Mouse (Mus musculus): ENCODE data around the gene Gm5485. TPM values are rescaled to one million over a fixed set of nuclear protein-coding genes. Genes with fewer than 3 reads are reported as not detected.

Gm5485 gene
- not detected in 2 replicates for total RNA-seq (2012; rRNA removed)

DNA sequence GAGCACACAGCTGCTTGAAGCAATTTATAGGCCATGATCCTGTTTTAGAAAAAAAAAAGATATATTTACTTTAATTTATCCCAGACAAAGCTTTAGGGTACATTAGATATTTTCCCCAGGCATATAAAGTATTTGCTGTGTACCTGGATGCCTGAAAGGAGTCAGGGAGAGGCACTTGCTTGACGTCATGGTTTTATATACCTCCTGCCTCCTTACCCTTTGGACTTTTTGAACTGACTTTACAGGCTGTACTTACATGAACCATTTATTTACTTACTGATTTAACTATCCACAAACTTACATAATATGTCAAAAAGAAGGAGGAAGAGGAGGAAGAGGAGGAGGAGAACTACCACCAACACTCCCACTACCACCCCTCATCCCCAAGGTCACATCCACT lies at the start of gene Gm5485:
TSS of gene Gm5485 (minus strand) at position 171 of the 400 bp plus-strand sequence.
- H3K4me1 ChIP-seq (ENCODE audit: control insufficient read depth in 2 of 2, insufficient read depth in 2 of 2, low read length in 2 of 2, poor library complexity in 1 of 2), result no peaks in the 10 kb centered on the region
- TF ChIP-seq CHD2 (IDR thresholded peaks at IDR 0.05; ENCODE audit: low read depth, low read length), result no peak
- no peak for TF ChIP-seq ZC3H11A (IDR thresholded peaks at IDR 0.05; ENCODE audit: borderline replicate concordance, low read depth, low read length)
- TF ChIP-seq MAFK (IDR thresholded peaks at IDR 0.05; ENCODE audit: insufficient read depth, low read depth, low read length), result no peak
- no peak for TF ChIP-seq ZNF384 (IDR thresholded peaks at IDR 0.05; ENCODE audit: low read depth, low read length)
- no peak for TF ChIP-seq HCFC1 (IDR thresholded peaks at IDR 0.05; ENCODE audit: borderline replicate concordance, insufficient read depth, low read length)

GRCm38 (mm10) chr16:48453264-48453663 lies 41.0 kb upstream of the Gm5485 start:
- H3K36me3 ChIP-seq (ENCODE audit: control insufficient read depth, insufficient read depth, low read length, poor library complexity, severe bottlenecking), result no peaks in the 10 kb centered on the region; the same call in 1 of the 2 replicates
- H3K9ac ChIP-seq (ENCODE audit: insufficient read depth, low read depth, low read length, poor library complexity, severe bottlenecking), result no peak overlapping the region
- in situ Hi-C loops (cut with MboI; ENCODE audit: low sequenced_read_pairs in 2 of 2, unreplicated experiment in 2 of 2), result no loop called here
- no peak overlapping the region for H3K27ac ChIP-seq (ENCODE audit: insufficient read depth, low read depth, low read length, poor library complexity, severe bottlenecking)
- H3K9me3 ChIP-seq (ENCODE audit: control insufficient read depth, insufficient read depth, low read depth, low read length), result no peaks in the 10 kb centered on the region
- no peak overlapping the region for H3K4me3 ChIP-seq (ENCODE audit: insufficient read depth in 1 of 2, low read depth in 1 of 2, low read length in 2 of 2, poor library complexity in 1 of 2, severe bottlenecking in 1 of 2)
- no peaks in the 10 kb centered on the region for H3K4me1 ChIP-seq (ENCODE audit: control insufficient read depth in 2 of 2, insufficient read depth in 2 of 2, low read length in 2 of 2, poor library complexity in 1 of 2)
- TF ChIP-seq ZNF384 (IDR thresholded peaks at IDR 0.05; ENCODE audit: low read depth, low read length), result no peak
- TF ChIP-seq CHD2 (IDR thresholded peaks at IDR 0.05; ENCODE audit: low read depth, low read length), result no peak
- no peak for TF ChIP-seq HCFC1 (IDR thresholded peaks at IDR 0.05; ENCODE audit: borderline replicate concordance, insufficient read depth, low read length)
- DNase-seq (ENCODE audit: low read depth, low spot score), result no peak

More for the DNA sequence above, at the start of gene Gm5485:
- DNase-seq (ENCODE audit: low read depth, low spot score), result no peak
- Histone ChIP-seq H3K27ac (ENCODE audit: insufficient read depth, low read depth, low read length, poor library complexity, severe bottlenecking) (no peak within 1 kb of the TSS), H3K9me3 (ENCODE audit: control insufficient read depth, insufficient read depth, low read depth, low read length) (no peaks in the 10 kb centered on the region), H3K4me3 (ENCODE audit: insufficient read depth in 1 of 2, low read depth in 1 of 2, low read length in 2 of 2, poor library complexity in 1 of 2, severe bottlenecking in 1 of 2) (no peak within 1 kb of the TSS), H3K36me3 (ENCODE audit: control insufficient read depth, insufficient read depth, low read length, poor library complexity, severe bottlenecking) (no peaks in the 10 kb centered on the region), H3K9ac (ENCODE audit: insufficient read depth, low read depth, low read length, poor library complexity, severe bottlenecking) (no peak within 1 kb of the TSS)
- in situ Hi-C loops (cut with MboI; ENCODE audit: low sequenced_read_pairs in 2 of 2, unreplicated experiment in 2 of 2), result no loop called here

GRCm38 (mm10) chr16:48446161-48446925 lies 34.1 kb upstream of the Gm5485 start:
- Histone ChIP-seq H3K4me3 (ENCODE audit: insufficient read depth in 1 of 2, low read depth in 1 of 2, low read length in 2 of 2, poor library complexity in 1 of 2, severe bottlenecking in 1 of 2) (no peak overlapping the region), H3K4me1 (ENCODE audit: control insufficient read depth in 2 of 2, insufficient read depth in 2 of 2, low read length in 2 of 2, poor library complexity in 1 of 2) (no peaks in the 10 kb centered on the region), H3K36me3 (ENCODE audit: control insufficient read depth, insufficient read depth, low read length, poor library complexity, severe bottlenecking) (no peaks in the 10 kb centered on the region; the same call in 1 of the 2 replicates), H3K9ac (ENCODE audit: insufficient read depth, low read depth, low read length, poor library complexity, severe bottlenecking) (no peak overlapping the region), H3K27ac (ENCODE audit: insufficient read depth, low read depth, low read length, poor library complexity, severe bottlenecking) (no peak overlapping the region), H3K9me3 (ENCODE audit: control insufficient read depth, insufficient read depth, low read depth, low read length) (no peaks in the 10 kb centered on the region)
- no peak for DNase-seq (ENCODE audit: low read depth, low spot score)
- in situ Hi-C loops (cut with MboI; ENCODE audit: low sequenced_read_pairs in 2 of 2, unreplicated experiment in 2 of 2), result no loop called here
- TF ChIP-seq ZNF384 (IDR thresholded peaks at IDR 0.05; ENCODE audit: low read depth, low read length) (no peak), CHD2 (IDR thresholded peaks at IDR 0.05; ENCODE audit: low read depth, low read length) (no peak), ZC3H11A (IDR thresholded peaks at IDR 0.05; ENCODE audit: borderline replicate concordance, low read depth, low read length) (no peak), MAFK (IDR thresholded peaks at IDR 0.05; ENCODE audit: insufficient read depth, low read depth, low read length) (no peak), HCFC1 (IDR thresholded peaks at IDR 0.05; ENCODE audit: borderline replicate concordance, insufficient read depth, low read length) (no peak)

GRCm38 (mm10) chr16:48444589-48444988 lies 32.4 kb upstream of the Gm5485 start:
- TF ChIP-seq HCFC1 (IDR thresholded peaks at IDR 0.05; ENCODE audit: borderline replicate concordance, insufficient read depth, low read length) (no peak), MAFK (IDR thresholded peaks at IDR 0.05; ENCODE audit: insufficient read depth, low read depth, low read length) (no peak), CHD2 (IDR thresholded peaks at IDR 0.05; ENCODE audit: low read depth, low read length) (no peak), ZC3H11A (IDR thresholded peaks at IDR 0.05; ENCODE audit: borderline replicate concordance, low read depth, low read length) (no peak), ZNF384 (IDR thresholded peaks at IDR 0.05; ENCODE audit: low read depth, low read length) (no peak)

More at GRCm38 (mm10) chr16:48444589-48444988, 32.4 kb upstream of the Gm5485 start:
- Histone ChIP-seq H3K4me1 (ENCODE audit: control insufficient read depth in 2 of 2, insufficient read depth in 2 of 2, low read length in 2 of 2, poor library complexity in 1 of 2) (peaks cover 0 to 6% of the 10 kb centered on the region in 2 experiments; a peak in 2 of 4 replicates), H3K27ac (ENCODE audit: insufficient read depth, low read depth, low read length, poor library complexity, severe bottlenecking) (no peak overlapping the region), H3K4me3 (ENCODE audit: insufficient read depth in 1 of 2, low read depth in 1 of 2, low read length in 2 of 2, poor library complexity in 1 of 2, severe bottlenecking in 1 of 2) (no peak overlapping the region), H3K9ac (ENCODE audit: insufficient read depth, low read depth, low read length, poor library complexity, severe bottlenecking) (no peak overlapping the region), H3K9me3 (ENCODE audit: control insufficient read depth, insufficient read depth, low read depth, low read length) (no peaks in the 10 kb centered on the region), H3K36me3 (ENCODE audit: control insufficient read depth, insufficient read depth, low read length, poor library complexity, severe bottlenecking) (no peaks in the 10 kb centered on the region; the same call in 1 of the 2 replicates)
- in situ Hi-C loops (cut with MboI; ENCODE audit: low sequenced_read_pairs in 2 of 2, unreplicated experiment in 2 of 2), result no loop called here
- no peak for DNase-seq (ENCODE audit: low read depth, low spot score)
